Mouse (Mus musculus): ENCODE results near the gene Gmds.

Gmds gene

DNA sequence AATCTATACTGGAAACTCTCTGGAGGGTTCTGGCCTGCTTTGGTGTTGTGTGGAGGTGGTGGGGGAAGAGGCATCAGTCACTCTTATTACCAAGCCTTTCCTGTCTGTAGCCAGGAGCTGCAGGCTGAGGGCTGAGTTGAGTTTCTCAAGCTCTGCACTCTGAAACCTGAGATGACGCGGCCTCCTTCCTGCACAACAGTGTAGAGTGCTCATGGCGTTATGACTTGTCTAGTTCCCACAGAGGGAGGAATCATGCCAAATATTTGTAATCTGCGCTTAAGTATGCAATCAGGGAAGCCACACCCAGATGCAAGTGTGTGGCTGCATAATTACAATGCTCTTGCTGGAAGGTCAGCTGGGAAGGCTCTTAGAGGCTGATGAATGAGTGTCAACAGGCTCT, 461.5 kb downstream of the Gmds start:
- no peak for DNase-seq (ENCODE audit: low read depth, low spot score)

DNA sequence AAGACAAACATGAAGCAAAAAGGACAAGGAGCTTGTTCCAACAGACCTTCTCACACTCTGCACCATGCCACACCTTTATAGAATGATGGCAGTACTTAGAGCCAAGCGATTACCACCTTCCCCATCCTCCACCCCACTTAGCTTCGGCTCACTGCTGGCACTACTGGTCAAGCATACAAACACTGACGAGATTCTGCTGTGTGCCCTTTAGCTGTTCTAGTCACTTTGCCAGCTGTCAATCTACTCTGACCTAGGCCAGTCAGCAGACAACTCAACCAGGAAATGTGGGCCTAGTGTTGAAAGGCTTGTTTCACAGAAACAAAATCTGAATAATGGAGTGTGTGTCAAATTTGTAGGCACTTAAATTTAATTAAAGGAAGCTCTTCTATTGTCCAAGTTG, 464.1 kb downstream of the Gmds start:
- no peak for DNase-seq (ENCODE audit: low read depth, low spot score)

DNA sequence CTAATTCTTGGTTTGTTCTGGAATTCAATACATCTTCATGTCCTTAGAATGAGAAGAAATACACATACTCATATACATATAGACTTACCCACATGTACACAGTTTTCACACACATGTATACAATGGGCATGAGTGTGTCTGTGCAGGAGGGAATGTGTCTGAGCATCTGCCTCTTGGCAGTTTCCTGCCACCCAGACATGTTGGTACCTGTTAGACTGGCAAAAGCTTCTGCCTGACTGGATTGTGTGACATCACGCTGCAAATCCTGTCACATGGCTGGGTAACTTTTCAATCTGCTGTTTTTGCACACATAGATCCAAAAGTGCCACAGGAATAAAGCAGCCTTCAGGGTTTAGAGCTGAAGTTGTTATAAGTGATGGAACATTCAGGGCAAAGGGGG, 465.3 kb downstream of the Gmds start:
- no peak for DNase-seq (ENCODE audit: low read depth, low spot score)

DNA sequence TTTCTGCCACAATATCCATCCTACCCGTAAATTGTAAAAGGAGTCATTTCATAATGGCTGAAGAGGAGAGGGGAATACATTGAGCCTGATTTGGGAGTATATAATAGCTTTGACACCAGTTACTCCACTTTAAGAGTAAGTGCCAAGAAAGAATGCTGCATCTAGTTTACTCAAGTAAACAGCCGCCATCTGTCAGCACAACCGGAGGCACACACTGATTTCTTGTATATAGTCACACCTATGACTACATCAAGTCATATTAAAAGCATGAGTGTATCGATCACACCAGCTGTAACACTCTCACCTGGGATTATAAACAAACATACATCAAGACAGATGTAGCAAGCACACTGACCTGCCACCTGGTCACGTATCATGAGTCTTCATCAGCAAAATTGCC, 473.8 kb downstream of the Gmds start:
- DNase-seq (ENCODE audit: low read depth, low spot score), result no peak

DNA sequence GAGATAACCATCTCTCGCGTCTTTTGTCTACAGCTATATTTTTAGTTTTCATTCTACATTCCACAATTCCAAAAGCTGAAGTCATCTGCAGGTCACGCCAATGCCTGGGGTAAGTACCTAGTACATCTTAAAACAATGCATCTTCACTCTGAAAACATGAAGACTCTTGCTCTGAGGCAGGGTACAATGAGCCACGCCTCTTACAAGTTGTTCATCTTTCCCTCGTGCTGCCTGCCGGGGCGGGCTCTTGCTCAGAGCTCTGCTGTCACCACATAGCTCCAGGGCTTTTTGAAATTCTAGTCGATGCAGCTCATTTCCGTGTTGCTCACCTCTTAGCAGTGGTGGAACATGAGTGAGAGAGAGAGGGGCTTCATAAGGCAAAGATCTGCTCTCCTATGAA, 475.1 kb downstream of the Gmds start:
- DNase-seq (ENCODE audit: low read depth, low spot score), result no peak

DNA sequence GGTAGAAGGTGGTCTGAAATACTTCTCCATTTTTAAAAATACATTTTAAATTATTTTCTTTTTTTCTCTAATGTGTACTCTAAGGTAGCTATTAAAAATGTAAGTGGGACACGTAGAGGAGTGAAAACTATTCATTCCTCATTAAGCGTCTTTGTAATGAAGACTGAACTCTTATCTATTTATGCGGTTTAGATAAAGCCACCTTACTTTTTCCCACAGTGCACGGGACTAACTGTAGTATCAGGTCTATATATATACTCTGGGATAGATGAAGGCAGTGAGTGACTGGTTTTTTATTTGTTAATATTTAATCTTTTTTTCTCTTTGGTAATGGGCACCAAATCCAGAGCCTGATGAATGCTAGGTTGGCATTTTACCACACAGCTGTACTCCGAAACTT, 478.3 kb downstream of the Gmds start:
- no peak for DNase-seq (ENCODE audit: low read depth, low spot score)

DNA sequence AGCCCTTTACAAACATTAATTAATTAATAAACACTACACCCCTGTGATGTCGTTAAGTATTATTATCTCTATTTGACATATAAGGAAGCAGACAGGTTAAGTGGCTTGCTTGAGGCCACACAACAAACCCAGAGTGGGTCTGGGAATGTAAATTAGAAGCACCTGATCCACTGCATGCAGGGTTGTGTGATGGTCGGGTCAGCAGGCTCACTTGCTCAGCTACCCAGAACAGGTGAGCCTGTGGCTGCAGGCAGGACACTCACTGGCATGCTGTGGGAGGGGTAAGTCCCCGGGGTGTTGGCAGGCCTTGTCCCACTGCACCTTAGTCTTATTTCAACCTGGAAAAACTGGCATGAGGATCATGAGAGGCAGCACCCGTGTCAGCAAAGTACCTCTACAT, 484.5 kb downstream of the Gmds start:
- no peak for DNase-seq (ENCODE audit: low read depth, low spot score)

DNA sequence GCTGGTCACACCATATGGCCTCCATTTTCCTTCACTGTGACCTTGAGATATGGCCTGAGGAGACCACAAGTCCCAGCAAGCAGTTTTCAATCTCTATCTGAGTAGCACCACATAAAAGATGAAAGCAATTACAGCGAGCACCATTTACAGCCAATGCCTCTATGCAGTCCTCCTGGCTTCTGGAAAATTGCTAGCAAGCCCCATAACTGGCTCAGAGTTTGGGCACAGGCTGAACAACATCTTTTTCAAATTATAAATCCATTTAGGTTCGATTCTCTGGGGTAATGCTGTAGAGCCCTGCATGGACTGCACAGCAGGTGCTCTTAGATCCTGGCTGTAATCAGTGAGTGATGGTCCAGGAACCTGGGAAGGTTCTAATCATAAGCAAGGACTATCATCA, 485.0 kb downstream of the Gmds start:
- no peak for DNase-seq (ENCODE audit: low read depth, low spot score)

DNA sequence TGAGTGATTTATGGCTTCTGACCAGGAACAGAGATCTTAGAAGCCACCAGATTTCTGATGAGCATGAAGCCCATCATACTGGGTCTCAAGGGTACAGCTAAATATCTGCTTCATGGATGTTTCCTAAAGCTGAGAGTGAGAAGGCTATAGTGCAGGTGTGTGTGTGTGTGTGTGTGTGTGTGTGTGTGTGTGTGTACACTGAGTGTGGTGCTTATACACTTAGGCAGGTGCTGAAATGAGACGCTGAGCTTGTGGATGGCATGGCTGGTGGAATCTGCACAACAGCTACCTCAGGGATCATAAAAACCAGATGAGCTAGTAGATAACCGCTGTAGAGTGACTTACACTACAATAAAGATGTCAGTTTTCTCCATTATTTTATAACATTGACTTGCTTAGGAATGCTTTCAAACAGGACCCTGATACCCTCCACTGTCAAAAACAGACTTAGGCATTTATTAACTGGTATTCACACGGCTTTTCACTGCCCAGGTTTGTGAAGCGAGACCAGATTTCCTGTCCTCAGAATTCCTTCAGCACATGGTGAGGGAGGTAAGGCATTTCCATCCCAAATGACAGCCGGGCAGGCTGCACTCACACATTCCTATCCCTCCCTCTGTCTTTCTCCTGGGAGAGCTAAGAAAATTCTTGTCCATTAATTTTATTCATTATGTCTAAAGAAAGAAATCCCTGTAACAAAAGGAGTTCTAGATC, 489.1 kb downstream of the Gmds start:
- no peak for DNase-seq (ENCODE audit: low read depth, low spot score)

DNA sequence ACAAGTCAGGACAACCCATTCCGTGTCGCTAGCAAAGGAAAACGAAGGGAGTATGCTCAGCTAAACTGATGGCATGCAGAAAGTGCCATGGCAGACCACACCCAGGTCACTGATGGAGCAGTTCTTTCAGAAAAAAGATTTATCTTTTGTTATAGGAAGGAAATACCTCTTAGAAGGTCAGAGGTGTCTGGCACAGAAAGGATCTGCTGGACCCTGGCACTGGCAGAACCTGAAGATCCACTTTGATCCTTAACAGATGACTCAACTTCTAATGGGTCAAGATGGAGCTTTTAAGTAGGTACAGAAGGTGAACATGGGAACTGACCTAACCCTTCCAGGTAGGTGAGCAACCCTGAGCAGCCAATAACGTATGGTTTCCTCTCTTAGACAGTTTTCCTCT, 502.7 kb downstream of the Gmds start:
- DNase-seq (ENCODE audit: low read depth, low spot score), result no peak

DNA sequence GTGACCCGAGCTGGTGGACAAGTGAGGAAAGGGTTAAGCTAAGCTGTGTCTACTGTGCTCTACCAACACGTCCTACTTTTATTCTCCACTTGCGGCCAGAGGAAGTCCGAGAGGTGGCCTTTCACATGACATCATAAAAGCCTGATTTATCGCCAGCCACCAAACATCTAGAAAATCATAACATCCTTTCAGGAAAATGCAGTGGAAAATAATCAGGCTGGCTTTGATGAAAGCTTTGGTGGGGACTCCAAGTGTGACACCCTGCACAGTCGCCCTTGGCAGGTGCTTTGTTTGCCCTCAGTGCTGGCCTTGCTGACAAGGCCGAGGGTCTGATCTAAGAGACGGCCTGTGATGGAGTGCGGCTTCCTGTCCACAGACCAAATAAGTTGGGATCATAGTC, 508.2 kb downstream of the Gmds start:
- no peak for DNase-seq (ENCODE audit: low read depth, low spot score)

DNA sequence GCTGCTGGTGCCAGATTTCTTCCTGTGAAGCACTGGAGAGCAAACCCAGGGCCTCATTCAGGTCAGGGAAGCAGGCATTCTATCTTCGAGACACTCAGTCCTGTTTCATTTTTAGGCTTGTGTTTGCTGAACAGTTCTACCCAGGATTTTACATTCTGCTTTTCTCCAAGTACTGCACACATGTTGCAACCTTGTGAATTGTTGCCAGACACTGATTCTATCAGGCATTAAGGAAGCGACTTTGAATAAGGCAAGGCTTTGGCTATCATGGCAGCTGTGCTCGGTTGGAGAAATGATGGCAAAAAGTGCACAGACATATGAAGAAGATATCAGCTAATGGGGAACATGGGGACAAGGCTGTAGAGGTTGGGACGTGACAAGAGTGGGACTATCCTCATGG, 510.1 kb downstream of the Gmds start:
- no peak for DNase-seq (ENCODE audit: low read depth, low spot score)

DNA sequence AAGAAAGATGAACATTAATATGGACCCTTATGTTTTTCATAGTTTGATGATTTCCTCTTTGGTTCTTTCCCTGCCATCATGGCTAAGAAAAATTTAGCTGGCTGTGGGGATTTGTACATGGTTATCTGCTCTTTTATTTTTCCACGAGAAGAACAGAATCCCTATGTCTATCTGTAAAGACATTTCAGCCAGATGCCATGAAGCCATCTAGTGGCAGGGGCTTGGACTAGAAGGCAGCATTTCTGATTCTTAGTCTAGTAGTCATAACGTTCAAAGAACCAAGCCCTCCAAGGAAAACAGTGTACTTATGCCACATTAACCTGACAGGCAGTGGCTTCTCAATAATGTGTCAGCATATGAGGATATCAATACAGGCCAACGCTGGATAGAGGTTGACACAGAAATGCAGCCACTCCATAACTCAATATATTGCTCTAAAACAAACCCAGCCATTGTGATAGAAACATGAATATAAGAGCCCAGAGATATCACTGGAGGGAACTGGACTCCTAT, 510.7 kb downstream of the Gmds start:
- no peak for DNase-seq (ENCODE audit: low read depth, low spot score)

DNA sequence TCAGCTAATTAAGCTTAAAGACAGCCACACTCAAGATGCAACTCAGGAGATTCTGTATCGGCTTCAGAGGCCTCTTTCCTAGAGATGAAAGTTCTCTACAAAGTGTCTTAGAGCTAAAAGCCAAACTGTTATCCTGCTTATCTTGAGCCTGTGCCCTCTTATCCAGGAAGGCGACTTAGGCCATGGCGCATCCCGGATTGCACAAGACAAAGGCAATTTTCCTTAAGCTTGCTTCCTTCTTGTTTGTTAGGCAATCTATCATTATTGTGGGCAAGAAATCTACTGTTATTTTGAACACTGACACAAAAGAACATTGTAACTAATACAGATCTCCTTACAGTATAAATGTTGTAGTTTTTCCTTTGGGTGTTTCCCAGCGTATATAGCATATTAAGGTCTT, 511.4 kb downstream of the Gmds start:
- no peak for DNase-seq (ENCODE audit: low read depth, low spot score)

DNA sequence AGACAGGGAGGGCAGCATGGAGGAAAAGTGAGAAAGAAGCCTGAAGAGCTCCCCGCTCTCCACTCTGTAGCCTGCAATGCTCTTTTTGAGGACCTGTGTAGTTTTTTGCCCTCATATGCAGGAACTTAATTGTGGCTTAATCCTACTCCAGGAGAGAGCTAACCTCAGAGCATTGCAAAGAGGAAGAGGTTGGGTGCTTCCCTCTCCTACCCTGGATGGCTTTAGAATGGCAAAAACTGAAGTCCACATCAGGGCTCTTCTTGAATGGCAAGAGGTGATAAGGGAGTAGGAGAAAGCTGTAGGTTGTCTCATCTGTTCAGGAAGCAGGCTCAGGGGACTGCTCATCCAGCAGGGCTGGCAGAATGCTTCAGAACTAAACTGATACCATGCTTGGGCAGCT, 513.4 kb downstream of the Gmds start:
- DNase-seq (ENCODE audit: low read depth, low spot score), result no peak

DNA sequence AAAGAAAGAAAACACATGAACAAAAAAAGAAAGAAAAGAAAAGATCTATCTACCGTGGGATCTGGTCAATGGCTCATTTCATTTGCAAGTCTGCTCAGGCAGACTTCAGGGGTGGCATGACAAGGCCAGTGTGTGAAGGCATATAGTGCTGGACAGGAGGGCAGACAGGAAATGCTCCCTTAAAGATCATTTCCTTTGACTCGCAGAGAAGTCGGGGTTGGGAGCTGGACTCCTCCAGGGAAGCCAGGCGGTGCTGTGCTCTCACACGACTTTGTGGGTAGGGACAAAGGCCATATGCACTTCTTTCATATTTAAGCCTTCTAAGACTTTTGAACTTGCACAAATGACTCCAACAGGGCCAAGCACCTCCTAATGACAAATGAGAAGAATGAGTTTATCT, 515.2 kb downstream of the Gmds start:
- no peak for DNase-seq (ENCODE audit: low read depth, low spot score)

DNA sequence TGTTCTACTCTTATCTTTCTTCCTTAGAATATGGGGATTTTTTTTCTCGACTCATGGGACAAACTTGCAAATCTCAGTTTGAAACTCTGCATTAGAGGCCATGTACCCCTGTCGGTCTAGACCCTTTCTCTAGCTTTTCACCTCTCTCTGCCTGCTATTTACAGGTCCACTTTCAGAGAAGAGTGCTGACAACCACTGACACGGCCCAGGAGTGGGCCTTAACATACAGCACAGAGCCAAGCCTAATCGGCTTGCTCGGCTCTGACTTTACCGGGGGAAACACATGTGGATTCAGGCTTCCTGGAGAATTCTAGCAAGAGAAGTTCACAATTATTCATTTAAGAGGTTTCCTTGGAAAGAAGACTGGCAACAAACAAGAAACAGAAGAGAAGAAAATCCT, 517.5 kb downstream of the Gmds start:
- DNase-seq (ENCODE audit: low read depth, low spot score), result no peak

DNA sequence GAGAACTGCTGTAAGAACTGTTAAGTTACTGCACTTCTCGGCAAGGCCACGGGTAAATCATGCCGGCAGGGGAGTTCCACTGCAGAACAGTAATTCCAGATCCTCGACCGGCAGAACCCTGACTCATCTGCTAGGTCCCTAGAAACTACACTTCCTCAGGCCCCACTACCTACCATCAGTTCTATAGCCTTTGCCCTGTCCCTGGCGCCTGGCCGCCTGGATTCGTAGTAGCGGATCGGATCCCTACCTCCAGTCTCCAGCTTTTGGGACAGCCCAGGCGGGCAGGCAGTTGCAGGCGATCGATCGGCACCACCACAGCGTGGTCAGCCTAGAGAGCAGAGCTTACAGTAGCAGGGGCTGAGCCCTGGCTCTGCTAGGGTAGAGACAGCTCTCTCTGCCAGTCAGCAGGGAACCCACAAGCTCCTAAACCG, 517.9 kb downstream of the Gmds start:
- no peak for DNase-seq (ENCODE audit: low read depth, low spot score)

DNA sequence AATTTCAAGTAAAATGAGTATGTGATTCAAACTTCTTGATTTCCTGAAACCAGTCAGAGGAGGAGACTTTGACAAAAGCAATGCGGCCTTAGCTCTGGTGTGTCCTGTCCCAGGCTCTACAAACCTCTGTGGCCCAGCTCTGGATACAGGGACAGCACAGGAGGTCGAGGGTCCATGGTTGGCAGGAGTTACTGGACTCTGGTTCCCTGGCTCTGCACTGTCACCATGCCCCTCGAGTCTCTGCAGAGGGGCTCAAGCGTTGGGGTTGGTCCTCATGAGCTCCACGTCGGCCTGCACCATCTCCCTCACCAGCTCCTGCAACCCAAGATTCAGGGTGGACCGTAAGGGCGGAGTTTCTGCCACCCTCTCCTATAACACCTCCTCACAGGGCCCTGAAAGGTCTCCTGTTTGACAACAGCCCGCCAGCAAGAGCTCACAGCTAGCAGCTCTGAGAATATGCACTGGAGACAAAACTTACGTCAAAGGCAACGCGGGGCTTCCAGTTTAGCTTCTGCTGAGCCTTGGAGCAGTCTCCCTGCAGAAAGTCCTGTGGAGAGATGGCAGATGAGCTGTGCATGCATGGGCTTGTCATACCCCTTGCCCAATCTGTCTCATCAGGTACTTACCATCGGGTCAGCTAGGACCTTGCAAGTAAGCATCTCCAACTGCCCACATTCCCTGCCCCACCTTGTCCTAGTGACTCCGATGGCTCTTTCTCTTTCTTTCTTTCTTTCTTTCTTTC, 518.7 kb downstream of the Gmds start:
- no peak for DNase-seq (ENCODE audit: low read depth, low spot score)

DNA sequence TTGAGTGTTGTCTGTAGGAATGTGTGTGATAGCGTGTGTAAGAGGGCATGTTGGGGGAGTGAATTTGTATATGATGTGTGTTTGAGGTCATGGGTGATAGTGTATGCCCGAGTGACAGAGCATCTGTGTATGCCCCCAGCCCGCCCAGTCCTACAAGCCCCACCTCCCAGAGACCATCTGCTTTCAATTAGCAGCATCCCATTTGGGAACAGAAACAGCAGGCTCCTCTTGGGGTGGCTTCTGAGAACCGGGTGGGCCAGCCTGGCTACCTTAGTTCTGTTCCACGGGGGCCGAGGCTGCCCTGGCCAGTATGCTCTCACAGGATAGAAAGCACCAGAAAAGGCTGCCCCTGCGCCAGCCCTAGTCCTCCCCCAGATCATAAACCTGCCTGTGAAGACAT, 520.2 kb downstream of the Gmds start:
- no peak for DNase-seq (ENCODE audit: low read depth, low spot score)

DNA sequence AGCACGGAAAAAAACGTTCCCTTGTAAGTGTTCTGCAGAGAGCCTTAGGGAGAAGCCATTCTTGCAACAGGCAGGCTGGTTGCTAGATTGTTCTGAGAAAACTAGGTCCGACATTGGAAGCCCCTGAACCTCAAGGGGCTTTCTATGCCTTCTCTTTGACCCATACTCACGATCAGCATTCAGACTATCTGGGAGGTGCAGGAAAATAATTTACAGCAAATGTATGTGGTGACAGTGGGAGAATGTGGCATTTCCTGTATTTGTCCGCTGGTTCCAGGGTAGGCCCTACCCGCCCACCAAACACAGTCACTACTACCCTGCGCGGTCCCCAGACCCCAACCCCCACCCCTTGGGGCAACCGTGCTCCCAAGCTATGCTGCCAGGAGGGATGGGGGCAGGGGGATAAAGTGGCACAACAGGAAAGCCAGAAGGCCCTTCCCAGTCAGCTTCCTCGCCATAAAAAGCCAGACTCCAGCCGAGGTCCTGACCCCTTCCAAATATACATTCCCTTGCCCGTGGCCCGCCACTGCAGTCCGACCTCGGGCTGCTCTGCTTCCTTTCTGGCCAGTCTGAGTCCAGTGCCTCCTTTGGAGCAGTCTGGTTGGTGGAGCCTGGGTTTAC, 523.0 kb downstream of the Gmds start:
- DNase-seq (ENCODE audit: low read depth, low spot score), result no peak

DNA sequence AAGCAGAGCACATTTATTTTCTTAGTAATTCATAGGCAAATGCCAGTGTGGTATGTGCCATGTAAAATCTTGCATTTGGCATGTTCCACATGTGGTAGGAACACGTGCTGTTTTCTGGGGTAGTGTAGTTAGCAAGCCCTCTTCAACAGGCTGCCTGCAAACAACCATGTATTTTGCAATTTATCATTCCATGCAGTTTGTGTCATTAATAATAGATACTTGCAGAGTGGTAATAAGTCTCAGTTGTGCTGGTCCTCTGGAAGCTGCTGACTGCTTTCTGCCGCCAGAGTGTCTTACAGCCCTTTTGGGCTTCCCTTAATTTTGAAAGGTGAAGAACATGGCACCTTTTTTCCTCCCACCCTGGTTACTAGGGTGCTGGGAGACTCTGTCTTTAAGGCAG, 525.8 kb downstream of the Gmds start:
- DNase-seq (ENCODE audit: low read depth, low spot score), result no peak

DNA sequence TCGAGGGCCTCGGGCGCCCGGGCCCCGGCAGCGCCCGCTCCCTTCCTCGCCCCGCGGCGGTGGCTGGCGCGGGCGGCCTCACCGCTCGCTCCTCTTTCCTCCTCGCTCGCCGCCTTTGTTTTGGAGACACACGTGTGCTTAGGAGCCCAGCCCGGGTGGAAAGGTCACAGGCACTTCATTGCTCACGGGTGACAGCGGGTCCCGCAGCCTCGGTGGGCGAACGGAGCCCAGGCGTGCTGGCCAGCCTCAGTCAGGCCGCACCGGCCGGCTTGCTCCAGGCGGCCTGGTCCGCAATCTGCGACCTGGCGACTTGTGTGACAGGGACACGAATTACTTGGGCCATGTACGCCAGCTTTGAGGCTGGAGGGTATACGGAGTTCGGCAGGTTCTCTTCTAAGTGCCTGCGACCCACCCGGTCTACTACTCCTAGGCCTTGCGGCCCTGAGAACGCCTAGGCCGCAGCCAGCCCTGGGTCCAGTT, 527.0 kb downstream of the Gmds start:
- DNase-seq (ENCODE audit: low read depth, low spot score), result no peak
